Mouse (Mus musculus) T-helper 1 cell (primary cell): ENCODE data around the gene Klf12.

Experiments used
- in situ Hi-C: fragments of 300-600 bp; cut with MboI, MseI; formaldehyde crosslinking; loops from one replicate; pipeline ENCODE4 v1.15.1; 2025; ENCODE audit warnings: high pct_unique_total_duplicates

The Klf12 gene

DNA sequence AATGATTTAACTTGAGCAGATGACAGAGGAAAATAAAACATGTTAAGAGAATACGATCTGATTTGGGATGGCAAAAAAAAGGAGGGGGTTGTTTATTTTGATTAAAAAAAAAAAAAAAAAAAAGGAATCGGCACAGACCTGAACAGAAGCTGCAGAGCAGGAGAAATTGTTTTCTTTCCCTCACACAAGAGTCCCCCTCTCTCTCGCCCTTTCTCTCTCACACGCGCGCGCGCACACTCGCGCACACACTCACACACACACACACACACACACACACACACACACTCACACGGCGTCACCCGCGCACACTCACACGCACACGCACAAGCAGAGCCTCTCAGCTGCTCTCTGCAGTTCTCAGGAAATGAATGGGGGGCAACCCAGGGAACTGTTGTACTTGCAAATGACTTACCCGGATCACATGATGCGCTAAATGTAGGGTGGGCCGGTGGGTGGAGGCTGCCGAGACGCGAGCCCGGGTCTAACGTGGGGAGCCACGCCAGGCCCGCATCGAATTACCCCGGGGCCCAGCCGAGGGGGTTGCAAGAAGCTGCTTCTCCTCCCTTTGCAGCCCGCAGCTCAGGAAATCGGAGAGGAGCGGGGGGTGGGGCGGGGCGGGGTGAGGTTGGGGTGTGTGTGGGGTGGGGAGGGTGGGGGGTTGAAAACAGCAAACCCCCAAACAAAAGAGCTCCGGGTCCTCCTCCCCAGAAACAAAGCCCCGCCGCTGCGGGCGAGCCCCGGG, at the start of gene Klf12:
Gene Klf12, minus strand, starts transcription at position 561 of the 742 bp plus-strand sequence.
- in situ Hi-C loops: no loop called here

DNA sequence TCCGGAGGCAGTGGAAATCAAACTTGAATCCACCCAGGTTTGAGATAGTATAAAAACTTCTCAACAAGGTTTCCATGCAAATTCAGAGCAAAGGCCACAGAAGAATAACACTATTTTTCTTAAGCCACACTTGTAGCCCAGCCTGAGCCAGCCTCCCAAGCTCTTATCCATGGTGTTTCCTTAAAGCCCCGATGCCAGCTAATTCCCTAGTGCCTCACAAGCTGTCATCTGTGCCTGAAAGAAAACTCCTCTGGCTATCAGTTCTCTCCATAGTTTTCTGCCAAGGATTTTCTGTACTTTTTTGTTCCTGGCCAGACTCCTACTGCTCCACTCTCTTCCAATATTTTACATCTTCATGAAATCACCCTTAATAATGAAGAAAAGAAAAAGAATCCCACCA, 48.9 kb upstream of the Klf12 start:
- in situ Hi-C loops: no loop called here

DNA sequence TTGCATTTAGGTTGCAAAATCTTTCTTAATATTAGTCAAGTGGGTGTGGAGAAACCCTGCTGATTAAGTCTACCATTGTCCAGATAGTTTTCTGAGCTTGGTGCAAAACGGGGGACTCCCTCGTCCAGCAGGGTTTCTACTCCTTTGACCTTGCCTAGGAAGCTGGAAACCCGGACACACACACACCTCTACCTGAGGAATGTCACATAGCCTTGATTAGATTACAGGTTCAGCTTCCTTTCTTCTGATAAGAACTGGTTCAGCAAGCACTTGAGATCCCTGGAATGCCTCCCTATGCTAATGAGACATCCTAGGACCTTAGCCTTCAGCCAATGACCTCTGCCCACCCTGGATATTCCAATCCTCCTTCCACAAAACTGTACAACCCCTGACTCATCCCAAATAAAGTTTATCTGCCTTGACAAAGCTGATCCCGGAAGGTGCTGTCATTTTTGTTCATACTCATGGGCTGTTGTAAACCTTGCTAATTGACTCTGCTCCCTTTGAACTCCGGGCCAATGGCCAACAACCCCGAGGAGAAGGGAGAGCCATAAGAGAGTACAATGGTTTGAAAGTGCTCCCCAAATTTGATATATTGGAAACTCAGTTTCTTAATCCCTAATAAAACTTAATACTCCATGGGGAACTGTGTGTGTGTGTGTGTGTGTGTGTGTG, 44.3 kb upstream of the Klf12 start:
- in situ Hi-C loops: no loop called here

DNA sequence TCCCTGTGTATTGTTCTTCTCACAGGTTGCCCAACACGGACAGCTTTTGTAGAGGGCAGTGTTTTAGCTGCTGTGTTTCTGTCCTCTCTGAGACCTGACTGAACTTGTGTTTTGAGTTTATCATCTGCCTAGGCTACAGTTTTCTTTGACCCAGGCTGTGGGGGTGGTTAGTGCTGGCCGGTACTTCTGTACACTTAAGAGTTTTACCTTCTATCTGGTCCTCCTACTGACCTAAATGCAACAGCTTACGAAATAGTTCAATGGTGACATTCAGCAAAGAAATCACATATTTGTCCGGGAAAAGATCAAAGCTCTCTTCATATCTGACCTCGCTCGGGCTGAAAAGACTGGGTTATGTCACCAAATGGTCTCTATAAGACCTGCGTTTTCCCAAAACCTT, 39.8 kb upstream of the Klf12 start:
- in situ Hi-C loops: no loop called here

DNA sequence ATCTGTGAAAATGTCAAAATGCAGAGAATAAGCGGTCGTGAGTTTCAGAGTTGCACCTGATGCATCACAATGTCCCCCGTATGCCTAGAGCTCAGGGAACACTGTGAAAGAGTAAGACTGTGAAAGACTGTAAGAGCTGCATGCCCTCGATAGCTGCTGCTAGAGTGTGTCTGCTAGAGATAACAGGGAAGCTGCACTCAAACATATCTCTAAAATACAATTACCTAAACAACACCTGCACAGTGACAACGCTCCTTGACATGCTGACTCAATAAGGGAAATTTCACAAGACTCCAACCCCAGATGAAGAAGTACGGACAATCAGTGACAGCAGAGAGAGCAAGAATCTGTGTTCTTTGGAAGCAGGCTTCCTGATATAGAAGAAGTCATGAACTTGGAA, 37.5 kb upstream of the Klf12 start:
- in situ Hi-C loops: no loop called here

DNA sequence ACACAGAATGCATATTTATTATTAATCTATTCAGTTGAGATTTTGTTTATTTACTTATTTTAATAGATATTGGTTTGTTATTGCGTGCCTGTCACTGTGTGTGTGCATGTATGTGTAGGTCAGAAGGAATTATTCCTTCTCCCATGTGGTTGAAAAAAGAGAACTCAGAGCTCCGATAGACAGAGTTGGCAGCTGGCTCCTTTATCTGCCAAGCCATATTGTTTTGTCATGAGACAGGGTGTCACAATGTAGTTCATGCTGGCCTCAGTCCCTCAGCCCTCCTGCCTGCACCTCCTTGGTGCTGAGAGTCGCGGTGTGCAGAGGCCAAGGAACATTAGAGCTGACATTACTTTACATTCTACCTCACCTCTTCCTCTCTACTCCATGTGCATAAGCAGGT, 32.3 kb upstream of the Klf12 start:
- in situ Hi-C loops: no loop called here

DNA sequence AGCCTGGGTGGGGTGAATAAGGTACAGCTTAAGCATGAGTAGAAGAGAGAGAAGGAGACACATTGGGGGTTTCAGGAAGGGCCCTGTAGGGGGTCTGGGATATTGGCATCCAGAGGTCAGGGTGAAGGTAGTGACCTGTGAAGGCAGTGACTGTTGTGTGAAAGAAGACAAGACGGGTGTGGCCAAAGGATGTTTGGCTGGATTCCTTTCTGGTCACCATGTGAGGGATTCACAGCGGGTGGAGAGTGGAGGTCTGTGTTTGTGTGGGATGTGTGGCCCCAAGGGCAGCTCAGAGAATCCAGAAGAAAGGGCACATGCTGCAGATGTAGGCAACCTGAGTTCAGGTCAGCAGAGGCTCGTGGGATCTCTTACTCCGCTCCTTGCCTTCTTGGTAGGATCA, 29.6 kb upstream of the Klf12 start:
- in situ Hi-C loops: no loop called here

DNA sequence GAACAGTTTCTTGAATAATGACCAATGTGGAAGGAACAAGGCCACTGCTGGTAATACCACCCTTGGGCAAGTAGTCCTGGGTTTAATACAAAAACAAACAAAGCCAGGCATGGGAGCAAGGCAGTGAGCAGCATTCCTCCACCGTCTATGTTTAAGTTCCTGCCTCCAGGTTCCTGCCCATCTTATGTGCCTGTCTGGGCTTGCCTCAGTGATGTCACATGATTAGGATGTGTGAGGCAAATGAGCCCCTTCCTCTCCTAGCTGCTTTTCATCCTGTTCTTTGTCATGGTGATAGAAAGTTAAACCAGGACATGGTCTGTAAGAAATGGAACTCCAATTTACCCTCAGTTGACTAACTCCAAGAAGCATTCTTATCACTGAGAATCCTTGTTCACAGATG, 16.4 kb upstream of the Klf12 start:
- in situ Hi-C loops: no loop called here

DNA sequence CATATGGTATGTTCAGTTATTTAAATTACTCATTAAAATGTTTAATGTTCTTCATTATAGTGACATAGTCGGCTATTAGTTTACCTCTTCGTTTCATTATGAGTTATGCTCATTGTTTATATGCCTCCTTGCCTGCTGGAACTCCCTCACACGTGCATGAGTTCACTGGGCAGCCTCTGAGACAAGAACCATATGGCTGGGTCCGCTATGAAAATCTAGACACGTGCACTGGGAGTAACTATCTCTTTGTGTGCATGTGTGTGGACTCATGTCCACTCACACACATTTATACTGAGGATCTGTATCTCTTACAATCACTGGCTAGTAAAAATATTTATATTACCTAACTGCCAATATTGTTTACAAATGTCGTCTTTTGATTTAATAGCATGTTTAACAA, 14.4 kb upstream of the Klf12 start:
- in situ Hi-C loops: no loop called here

DNA sequence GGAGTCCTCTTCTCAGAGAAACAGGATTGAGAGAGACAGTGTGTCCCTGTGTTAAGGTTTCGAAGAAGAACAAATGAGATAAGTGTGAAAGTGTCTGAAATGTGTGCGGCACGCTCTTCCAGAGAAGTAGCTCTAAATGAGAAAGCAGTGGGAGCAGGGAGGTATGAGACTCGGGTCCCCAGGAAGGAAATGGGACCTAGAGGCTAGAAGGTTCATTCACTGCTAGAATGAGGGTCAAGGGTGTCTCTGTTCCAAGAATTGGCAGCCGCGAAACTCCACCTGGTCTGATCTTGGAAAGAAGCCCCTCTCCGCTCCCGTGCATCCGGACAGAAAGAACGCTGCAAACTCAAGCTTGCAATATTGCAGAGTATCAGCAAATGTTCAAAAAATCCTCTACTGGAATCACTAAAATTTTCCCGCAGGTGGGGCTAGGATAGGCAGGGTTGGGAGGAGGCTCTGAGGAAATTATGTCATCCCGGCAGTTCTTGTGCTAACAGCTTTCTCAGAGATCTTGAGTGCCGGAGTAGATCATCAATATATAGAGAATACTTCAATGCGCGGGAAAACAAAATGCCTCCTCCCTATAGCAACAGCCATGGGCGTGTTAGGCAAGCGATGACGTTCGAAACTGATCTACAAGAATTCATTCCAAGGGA, 2.2 kb upstream of the Klf12 start:
- in situ Hi-C loops: no loop called here

DNA sequence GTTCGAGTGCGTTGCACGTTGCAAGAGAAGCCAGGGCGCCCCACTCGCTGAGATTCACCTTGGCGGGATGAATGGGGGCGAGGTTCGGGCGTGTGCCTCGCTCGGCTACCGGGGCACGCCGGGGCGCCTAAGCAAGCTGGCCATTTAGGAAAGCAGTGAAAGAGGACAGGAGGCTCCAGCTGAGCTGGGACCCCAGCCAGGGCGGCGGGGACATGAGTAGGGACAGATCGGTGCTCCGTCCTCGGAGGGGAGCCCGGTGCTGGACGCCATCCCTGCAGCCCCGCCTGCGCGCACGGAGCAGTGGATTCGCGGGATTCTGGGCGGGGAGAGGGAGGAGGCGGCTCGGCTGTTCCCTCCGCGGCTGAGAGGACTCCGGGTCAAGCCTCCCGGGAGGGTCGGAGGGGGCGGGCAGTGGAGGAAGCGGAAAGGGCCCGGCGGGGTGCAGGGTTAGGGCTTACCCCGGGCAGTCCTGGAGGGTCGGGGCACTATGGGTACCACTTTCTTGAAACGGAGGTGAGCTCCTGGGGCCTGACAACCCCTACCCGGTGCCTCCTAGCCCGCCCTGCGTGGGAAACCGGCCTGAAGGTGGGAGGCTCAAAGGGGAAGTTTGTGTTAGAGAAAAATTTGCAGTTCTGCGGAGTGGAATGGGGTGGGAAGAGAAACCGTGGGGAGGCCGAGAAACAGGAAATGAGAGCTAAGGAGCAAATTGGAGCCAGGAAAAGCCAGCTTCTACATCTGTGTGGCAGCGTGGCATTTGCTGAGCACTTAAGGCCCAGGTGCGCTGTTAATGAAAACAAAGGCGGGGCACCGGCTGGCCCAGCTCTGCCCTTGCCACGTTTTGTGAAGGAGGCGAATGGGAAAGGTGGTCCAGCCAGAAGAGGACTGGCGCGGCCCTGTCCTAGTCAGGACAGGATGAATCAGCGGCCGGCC, 1.4 kb upstream of the Klf12 start:
- in situ Hi-C loops: no loop called here

DNA sequence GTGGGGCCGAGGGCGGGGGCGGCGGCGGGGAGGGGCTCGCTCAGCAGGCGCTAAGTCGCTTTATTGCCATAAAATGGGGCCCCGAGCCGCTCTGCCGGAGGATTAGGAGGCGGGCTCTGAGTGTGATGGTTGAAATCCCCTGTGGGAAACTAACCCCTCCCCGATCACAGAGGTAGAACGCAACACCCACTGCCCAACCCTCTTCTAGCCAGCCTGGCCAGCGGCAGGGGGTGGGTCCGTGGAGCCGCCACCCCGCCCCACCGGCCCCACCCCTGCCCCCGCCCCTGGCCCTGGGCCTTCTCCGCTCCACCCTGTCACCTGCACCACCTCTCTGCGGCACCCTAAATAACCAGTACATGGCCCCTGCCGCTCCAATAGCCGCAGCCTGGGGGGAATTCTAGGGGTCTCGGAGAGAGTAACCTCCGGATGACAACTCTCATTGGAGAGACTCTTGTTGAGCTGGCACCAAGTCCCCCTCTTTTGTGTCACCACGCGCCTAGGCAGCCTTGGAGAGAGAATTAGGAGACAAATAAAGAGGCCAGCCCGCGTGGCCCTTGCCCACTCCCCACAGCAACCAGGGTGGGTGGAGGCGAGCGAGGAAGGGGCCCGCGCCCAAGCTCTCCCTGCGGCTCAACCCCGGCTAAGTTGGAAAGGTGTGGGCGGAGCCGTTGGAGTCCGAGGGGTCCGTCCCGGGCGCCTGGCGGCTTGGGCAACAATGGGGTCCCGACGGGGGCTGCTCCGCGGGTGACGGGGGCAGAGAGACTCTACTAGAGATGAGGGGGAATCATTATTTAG, 579 bp upstream of the Klf12 start:
- in situ Hi-C loops: no loop called here

DNA sequence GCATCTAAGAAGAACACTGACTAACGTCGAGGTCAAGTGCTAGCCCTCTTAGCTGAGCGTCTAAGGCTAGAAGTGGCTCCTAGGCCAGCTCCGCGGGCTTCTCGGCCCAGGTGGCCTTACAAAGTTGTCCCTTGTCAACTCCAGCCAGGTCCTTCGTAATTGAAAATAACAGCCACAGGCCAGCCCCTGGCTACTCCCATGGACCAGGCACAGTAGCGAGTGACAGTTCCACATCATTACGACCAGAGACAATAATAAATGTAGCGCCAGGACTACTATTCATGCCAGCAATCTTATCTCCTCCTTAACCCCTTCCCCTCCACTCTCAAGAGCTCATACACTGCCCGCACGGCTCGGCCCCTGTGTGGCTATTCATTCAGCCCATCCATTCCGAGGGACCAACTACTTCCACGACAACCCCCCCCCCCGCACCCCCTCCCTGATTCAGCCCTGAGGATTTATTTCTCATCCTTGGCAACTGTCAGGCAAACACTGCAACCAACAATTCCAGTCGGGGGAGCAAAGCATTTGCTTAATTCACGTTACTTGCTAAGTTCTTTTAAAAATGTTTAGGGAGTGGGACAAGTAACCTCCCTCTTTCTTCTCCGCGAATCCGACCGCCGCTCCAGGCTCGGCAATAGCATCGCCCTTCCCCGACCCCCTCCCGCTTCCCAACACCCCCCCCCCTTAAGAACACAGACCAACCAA, 914 bp downstream of the Klf12 start:
- in situ Hi-C loops: no loop called here

DNA sequence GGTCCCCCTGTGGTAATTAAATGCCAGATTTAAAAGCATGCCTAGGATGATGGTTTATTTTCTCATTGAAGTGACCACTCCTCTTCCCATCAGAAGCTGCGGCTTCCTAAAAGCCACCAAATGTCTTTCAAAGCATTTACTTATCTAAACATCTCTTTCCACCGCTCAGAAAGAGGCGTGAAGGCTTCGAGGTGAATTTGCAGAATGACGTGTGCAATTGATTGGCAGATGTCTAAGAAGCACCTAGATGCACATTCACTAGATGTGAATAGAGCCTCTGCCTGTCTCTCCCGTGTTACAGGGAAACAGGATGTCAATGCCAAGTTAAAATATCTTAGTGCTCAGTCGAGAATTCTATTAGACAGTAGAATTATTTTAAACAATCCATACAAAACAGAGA, 1.8 kb downstream of the Klf12 start:
- in situ Hi-C loops: no loop called here

DNA sequence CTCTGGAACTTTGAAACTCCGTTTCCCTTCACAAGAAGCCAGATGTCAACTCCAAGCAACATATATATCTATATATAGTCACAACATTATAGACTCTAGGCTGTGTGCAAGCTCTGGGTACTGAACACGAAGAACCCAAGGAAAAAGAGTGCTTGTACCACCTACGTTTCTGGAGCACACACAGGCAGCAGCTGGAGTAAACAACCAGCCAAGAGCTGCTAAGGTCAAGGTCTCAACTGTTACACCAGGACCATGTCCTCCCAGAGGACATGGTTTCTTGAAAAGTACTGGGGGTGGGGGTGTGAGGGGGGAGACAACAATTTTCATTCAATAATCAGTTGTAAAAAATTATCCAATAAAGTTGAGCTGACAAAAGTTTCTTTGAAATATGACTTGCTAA, 2.7 kb downstream of the Klf12 start:
- in situ Hi-C loops: no loop called here

DNA sequence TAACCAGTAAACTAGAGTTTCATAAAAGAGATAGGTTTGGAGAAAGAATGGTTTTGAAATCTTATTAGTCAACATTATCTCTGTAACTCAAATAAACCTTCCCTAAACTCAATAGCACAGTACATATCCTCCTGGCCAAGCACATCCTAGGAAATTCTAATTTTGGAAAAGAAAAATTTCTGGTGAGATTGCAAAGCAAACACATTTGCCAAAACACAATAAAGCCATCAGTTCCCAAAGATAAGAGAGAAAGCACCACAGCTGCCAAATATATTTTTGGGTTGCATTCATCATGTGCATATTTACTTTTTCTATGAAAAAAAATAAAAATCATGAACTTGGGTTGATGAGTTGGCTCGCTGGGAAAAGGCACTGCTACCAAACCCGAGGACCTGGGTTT, 10.3 kb downstream of the Klf12 start:
- in situ Hi-C loops: no loop called here

DNA sequence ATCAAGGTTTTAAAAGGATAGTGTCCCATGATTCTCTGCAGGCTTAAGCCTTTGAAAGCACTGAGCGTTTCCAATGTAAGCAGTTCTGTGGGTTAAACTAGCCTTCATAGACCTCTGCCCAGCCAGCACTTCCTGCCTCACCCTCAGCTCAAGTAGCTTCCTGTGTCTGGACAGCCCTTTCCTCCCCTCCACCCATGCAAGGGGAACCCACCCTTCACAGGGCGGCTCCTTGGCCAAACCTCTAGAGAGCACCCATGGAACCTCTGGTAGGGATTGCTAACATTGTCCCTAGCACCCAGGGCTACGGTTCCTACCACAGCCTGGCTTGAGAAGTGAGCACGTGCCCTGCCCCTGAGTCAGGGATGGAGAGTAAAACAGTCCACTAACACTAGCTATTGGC, 23.9 kb downstream of the Klf12 start:
- in situ Hi-C loops: no loop called here

DNA sequence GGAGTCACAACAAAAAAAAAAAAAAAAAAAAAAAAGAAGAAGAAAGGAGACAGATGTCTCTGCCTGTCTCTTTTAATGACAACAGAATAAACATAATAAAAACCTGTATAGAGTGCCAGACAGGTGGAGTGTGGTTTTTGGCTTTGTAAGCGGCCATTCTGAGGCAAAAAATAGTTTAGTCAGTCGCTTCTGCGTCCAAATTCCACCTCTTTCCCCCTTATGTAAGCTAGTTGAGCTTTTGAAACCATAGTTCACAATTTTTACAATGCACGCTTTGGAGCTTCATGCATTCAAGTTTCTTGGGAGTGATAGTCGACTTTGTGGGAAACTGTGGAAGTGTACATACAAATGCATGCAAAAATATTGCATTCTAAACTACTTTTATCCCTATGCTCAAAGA, 41.4 kb downstream of the Klf12 start:
- in situ Hi-C loops: no loop called here

DNA sequence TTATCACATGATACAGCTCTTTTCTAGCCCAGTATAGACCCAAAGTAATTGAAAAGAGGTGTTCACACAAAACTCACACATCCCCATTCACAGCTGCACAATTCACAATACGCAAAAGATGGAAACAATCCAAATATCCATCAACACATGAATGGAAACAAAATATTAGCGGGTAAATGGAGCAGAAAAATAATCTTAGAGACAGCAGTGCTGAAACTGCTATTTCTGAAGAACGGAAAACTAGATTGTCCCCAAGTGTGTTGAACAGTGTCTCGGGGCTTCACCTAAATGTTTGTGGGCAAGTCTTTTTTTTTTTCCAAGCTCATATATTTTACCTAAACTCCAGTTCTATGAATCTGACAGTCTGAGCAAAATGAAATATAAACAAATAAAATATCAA, 44.6 kb downstream of the Klf12 start:
- in situ Hi-C loops: no loop called here

DNA sequence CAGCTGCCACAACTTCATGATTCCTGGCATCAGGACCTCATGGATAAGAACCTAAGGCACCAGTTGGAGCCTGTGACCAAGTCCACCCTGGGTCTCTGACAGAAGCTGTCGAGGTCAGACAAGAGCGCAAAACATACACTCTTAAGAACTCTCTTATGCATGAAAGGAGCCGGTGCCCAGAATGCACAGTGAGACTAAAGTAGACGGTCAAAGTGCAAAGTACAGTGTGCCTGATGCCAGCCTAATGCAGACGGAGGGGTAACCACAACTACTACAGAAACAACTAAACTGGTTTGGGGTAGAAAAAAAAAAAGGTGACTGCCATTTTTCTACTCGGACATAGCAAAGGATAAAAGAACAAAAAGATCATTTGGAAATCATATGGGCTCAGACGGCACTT, 47.7 kb downstream of the Klf12 start:
- in situ Hi-C loops: no loop called here

DNA sequence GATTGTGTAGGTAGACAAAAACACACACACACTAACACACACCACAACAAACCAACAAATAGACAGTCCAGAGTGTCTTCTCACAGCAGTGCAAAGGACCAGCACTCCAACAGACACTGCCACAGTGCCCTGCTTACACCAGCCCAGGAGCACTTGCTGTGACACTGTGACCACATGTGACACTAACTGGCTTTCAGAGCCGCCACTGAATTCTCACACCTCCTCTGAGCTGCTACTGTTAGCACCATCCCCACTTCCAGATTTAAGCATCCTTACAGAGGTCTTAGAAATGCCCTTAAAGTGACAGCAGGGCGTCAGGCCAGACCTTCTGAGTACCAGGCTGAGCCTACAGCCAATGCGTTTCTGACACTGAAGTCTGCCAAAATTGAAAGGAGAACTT, 48.7 kb downstream of the Klf12 start:
- in situ Hi-C loops: no loop called here
